Mouse (Mus musculus): ENCODE results near the gene Slc29a1. TPM values are rescaled to one million over a fixed set of nuclear protein-coding genes. Genes with fewer than 3 reads are reported as not detected.
A peak's percentile ranks its signal among the peaks of the same experiment; 100 is the strongest.

Gene Slc29a1
- total RNA-seq, 2 experiments from 2014 or later: 20.8 to 21.5 TPM

DNA sequence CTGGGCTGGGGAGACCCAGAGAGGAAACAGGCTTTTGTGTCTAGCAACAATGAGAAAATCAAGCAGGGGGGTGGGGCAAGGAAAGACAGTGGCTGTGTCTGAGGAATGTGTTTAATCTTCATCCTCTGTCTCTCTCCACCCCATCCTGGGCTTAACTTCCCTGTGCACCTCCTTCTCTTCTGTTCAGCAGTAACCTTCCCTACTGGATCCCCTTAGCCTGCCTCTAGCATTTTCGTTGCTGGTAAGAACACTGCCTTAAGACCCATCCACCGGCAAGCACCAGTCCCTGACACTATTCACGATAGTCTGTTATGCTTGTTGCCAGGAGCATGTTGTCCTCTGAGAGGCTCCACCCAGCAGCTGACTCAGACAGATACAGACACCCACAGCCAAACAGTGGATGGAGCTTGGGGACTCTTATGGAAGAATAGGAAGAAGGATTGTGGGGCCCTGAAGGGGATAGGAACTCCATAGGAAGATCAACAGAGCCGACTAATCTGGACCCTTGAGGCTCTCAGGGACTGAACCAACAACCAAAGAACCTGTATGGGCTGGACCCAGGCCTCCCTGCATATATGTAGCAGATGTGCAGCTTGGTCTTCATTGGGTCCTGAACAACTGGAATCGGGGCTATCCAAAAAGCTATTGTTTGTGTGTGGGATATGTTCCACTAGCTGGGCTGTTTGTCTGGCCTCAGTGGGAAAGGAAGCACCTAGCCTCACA, 10.9 kb upstream of the Slc29a1 start:
- no peak for DNase-seq

- no peak for DNase-seq
Measured at GRCm38 (mm10) chr17:45608396-45608795, 9.0 kb upstream of the Slc29a1 start.

DNA sequence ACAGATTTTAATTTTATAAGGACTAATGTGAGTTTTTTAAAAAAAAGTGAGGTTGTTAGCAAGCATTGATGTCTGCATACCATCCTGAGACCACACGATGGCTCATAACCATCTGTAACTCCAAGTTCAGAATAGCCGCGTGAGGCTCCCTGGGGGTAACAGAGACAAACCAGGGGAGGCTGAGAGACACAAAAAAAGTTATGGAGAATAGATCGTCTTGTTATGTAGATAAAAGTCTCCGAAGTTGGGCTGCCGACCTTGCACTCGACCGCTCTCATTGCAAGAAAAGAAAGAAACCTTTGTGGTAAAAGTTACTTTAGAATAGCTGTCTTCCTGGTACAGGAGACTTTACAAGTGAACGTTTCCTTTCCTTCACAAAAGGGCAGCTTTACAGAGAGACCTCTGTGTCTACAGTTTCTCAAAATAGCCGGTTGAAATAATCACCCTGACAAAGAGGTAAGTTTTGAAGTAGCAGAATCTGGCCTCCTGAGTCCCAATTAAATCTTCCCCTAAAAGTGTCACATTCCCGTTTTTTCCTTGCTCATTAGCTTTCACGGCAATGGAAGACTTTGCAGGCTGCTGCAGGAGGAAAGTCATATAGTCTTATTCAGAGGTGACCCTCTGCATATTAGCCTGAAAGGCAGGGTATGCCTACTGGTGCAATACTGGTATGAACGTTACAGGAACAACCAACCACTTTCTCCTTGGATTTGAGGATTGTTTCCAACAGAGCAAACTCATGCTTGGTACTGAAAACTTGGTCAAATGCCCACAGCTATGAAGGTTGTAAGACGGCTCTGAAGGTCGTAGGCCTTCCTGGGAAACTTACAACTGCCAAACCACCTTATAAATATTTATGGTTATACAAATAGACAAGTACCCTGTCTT, 7.8 kb upstream of the Slc29a1 start:
- no peak for DNase-seq

- no peak for DNase-seq
Measured at GRCm38 (mm10) chr17:45602984-45603383, 3.6 kb upstream of the Slc29a1 start.

DNA sequence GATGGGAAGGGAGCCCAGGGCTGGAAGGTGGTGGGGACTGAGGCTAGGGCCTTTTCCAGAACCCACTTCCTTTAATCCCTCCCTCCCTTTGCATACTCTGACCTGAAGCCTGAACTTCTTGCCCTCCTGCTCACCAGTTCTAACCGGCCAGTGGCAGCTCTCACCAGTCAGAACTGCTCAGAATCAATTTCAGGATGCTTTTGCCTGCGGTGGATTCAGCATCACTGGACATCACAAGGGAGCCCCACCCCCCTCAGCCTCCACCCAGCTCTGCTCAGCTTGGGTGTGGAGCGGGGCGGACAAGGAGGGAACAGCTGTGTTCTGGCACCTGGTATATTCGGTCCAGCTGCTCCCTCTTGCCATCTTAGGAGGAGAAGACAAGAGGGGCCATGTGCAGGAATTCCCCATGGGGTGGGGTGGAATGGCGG, 2.5 kb upstream of the Slc29a1 start, which contains the start of gene Mymx:
Mymx (minus strand) TSS at position 226 of the 428 bp plus-strand sequence.
- DNase-seq: no peak

GRCm38 (mm10) chr17:45601325-45601724, 1.9 kb upstream of the Slc29a1 start:
- no peak for DNase-seq

GRCm38 (mm10) chr17:45600267-45600666, 861 bp upstream of the Slc29a1 start:
- no peak for DNase-seq

DNA sequence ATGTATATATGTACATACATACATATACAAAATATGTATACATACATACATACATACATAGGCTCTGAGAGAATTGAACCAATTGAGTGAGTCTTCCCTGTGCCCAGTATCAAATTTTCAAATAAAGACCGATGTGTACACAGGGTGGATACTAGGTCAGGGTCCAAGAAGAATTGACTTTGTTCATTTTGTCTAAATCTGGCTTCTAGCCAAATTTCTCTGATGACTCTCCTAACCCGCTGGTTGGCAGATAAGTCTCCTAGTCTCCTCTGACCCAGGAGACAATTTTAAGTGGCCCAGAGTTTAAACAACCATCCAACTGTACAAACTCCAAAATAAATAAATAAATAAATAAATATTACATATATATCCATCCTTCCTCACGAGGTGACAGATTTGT, 515 bp downstream of the Slc29a1 start:
- no peak for DNase-seq

GRCm38 (mm10) chr17:45598376-45598775, 1.0 kb downstream of the Slc29a1 start:
- DNase-seq: no peak

- DNase-seq: no peak
Measured at GRCm38 (mm10) chr17:45597787-45598186, 1.6 kb downstream of the Slc29a1 start.

GRCm38 (mm10) chr17:45596631-45597396, 2.6 kb downstream of the Slc29a1 start:
- DNase-seq: peak; percentile 56 to 62

DNA sequence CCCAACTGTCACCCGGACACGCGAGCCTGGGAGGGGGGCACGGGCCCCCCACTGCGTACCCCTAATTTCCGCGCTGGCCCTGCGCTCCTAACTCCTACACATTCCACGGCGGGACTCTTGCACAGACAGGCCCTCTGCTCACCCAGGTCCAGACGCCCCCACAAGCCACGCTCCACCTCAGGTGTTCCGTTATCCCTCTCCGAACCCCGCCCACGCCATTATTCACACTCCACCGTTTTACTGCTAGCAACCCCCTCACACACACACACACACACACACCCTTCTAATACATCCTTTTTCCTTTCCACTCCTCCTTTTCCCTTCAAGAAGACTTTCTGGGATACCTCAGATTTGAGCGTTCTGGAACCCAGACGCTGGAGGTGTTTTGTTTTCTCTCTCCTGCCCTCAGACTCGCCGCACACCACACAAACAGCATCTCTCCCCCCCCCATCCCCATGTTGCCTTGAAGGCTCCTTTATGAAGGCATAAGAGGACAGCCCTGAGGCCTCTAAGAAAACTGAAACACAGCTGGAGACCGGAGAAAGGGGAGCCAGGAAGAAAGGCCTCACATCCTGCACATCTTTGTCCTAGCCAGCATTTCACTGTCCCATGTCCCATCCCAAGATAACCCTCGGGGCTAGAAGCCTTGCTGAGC, 3.5 kb downstream of the Slc29a1 start:
- no peak for DNase-seq

DNA sequence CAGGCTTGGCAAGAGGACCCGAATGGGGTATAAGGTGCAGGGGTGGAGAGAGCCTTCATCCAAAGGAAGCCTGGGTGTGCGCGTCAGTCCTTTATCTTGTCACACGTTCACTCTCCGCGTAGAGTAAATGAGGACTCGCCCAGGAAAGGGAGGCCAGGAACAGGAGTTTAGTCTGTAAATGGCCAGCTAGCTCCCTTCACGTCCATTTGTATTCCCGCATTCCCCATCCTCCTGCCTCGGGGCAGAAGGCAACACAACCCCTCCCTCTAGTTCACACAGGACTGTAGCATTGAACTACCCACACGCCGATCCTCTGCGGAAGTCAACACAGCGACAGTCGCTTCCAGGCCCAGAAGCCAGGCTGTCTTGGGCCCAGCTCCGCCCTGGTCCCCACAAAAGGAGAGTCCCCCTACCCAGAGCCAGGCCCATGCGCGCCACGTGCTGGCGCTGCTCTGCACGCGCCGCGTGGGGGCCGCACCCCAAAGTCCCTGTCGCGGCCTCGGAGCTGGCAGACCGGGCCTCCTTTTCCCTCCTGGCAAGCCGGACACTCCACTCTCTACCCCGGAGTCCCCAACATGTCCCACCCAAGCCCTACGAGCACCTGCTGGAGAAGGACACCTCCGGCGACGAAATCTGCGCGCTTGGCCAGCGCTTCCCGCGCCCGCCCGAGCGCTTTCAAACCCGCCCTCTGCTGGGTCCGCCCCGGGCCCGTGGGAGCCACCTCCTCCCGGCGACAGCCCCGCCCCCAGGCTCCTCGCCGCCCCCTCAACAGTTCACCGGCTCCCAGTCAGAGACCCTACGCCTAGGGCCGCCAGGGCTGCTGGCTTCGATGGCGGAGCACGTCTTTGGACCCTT, 4.3 kb downstream of the Slc29a1 start:
- peak; percentile 56 to 61 for DNase-seq

GRCm38 (mm10) chr17:45594195-45594594, 5.2 kb downstream of the Slc29a1 start:
- DNase-seq: no peak

GRCm38 (mm10) chr17:45593479-45593878, 5.9 kb downstream of the Slc29a1 start:
- no peak for DNase-seq

DNA sequence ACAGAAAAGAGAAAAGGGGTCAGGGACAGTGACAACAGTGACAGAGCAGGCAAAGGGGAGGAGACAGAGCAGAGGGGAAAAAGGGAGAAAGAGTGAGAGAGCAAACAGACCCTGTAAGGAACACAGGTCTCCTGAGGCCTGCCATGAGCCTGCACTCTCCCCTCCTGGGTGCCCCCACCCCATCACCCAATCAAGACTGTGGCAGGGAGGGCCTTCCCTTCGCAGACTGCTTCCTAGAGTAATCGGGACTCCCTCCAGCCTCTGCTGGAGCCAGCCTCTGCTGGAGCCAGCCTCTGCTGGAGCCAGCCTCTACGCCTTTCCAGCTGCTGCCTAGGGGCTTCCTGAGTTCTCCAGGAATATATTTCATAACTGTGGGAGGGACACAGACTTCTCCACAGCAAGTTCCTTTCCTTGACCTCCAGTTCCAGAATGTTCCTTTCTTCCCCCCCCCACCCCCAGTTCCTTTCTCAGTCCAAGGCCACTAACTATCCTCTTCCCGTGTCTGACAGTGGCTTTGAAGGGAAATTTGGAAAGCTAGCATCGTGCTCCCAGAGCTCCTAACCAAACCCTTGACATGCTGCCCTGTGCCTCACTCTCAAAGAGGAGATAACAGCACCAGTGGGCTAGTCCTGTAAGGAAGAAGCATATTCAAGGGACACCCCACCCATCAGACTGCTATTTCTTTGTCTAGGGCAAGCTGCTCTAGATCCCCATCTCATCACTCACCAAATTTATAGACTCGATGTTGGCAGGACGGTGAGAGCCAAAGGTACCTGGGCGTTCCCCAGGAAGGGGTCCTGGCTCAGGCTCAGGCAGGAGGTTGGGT, 6.6 kb downstream of the Slc29a1 start:
- DNase-seq: no peak

DNA sequence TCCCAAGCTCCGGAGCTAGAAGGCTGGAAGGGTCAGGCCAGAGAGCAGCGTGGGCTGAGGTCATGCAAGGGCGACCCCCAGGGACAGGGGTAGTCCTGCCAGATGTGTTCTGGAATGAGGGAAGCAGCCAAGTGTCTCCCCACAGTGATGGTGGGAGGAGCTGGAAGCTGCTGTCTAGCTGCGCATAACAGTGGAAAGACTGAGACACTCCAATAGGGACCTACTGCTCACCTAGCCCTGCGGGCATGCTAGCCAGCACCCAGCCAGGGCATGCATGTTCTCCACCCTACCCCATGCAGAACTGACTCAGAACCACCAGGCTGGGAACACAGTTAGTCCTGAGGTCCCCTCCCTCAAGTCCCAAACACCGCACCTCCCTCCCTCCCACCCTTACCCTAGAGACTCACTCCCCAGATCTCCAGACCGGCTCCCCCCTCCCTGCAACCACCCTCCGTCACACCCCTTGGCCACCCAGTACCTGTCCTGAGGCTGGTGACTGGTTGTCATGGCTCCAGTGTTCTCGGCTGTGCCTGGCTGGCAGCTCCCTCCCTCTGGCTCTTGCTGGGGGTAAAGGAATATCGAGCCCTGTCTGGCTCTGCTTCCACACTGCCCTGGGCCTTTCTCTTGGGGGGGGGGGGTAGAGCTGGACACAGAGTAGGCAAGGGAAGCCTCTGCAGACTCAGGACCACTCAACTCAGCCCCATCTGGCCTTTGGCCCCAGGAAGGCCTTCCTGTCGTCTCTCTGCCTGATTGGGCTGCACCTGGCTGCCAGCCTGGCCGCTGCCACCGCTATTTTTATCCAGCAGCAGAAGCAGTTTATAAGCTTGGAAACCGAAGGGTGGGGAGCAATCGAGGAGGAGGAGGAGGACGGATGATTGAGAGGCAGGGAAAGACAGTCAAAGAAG, 7.5 kb downstream of the Slc29a1 start:
- no peak for DNase-seq

GRCm38 (mm10) chr17:45590410-45590809, 9.0 kb downstream of the Slc29a1 start:
- DNase-seq: no peak

DNA sequence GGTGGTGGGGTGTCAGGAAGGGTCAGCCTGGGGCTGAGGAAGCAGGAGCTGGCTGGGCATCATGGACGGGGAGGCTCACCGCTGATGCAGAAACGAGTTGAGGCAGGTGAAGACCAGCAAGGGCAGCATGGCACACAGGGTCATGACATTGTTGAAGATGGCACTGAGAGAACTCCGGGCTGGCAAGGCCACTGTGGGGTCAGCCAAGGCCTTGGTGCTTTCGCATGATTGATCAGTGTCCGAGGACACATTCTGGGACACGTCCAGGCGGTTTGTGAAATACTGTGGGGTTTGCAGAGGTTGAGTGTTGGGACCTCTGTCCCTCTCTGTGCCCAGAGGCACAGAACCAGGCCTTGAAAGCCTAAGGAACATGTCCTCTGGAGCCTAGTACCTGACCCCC, 9.6 kb downstream of the Slc29a1 start:
- DNase-seq: no peak

All from layer of hippocampus, postnatal 36 days (tissue).